Mouse (Mus musculus) CH12.LX (cell line): ENCODE measurements around the gene Exoc3. TPM values are rescaled to one million over a fixed set of nuclear protein-coding genes. Genes with fewer than 3 reads are reported as not detected.

Experiments
- DNase-seq: peaks from one replicate; pipeline ENCODE4 v3.0.0-alpha.2; 2013; ENCODE audit errors: extremely low read depth
- H3K27ac ChIP-seq: 2 replicates; pipeline ENCODE4 v1.5.1; 2012; ENCODE audit warnings: low read depth, mild to moderate bottlenecking, control low read depth, moderate library complexity; ENCODE audit not compliant: insufficient read depth
- H3K27me3 ChIP-seq: replicated peaks from 2 replicates; pipeline ENCODE3; 2012; ENCODE audit warnings: inconsistent platforms
- H3K36me3 ChIP-seq, 2 experiments: replicated peaks in 1 of 2; 2 replicates each; pipeline versions ENCODE3 to v1.6.1; 2012; ENCODE audit warnings: inconsistent platforms in 1 of 2, low read length in 1 of 2, mild to moderate bottlenecking in 1 of 2, mixed read lengths in 1 of 2, moderate library complexity in 1 of 2; ENCODE audit not compliant: control insufficient read depth in 1 of 2, insufficient read depth in 1 of 2
- H3K4me1 ChIP-seq, 2 experiments: 2 replicates each; pipeline ENCODE4 v1.6.1; 2012; ENCODE audit warnings: inconsistent platforms in 1 of 2, moderate library complexity in 1 of 2; ENCODE audit not compliant: insufficient read depth in 2 of 2, control insufficient read depth in 1 of 2
- H3K4me2 ChIP-seq: 2 replicates; pipeline ENCODE4 v1.6.1; 2012; ENCODE audit warnings: low read depth, mild to moderate bottlenecking, control low read depth; ENCODE audit not compliant: poor library complexity, insufficient read depth, severe bottlenecking
- H3K4me3 ChIP-seq, 3 experiments: fragments of 150-350 bp in 1 of 3; sonication (generic) in 1 of 3; replicated peaks in 1 of 3; 2 replicates each; pipeline versions ENCODE3 to v1.5.1; 2011 to 2012; ENCODE audit warnings: low read depth in 2 of 3, low read length in 2 of 3, mild to moderate bottlenecking in 2 of 3, moderate library complexity in 2 of 3, control low read depth in 1 of 3, improper control_type of control experiment in 1 of 3, inconsistent platforms in 1 of 3, mixed read lengths in 1 of 3; ENCODE audit not compliant: poor library complexity in 1 of 3
- H3K79me2 ChIP-seq: replicated peaks from 2 replicates; pipeline ENCODE4 v1.6.1; 2012; ENCODE audit warnings: mild to moderate bottlenecking, moderate library complexity; ENCODE audit not compliant: control insufficient read depth, poor library complexity, insufficient read depth, severe bottlenecking; ENCODE audit errors: extremely low read depth
- H3K9ac ChIP-seq: 2 replicates; pipeline ENCODE4 v1.6.1; 2012; ENCODE audit warnings: low read depth, mild to moderate bottlenecking, control low read depth, moderate library complexity; ENCODE audit not compliant: insufficient read depth
- H3K9me3 ChIP-seq: replicated peaks from 2 replicates; pipeline ENCODE3; 2012; ENCODE audit warnings: low read length, inconsistent platforms, mixed read lengths
- CHD2 ChIP-seq: IDR thresholded peaks from 2 replicates; pipeline ENCODE4 v1.6.1; 2011; ENCODE audit warnings: low read length, improper control_type of control experiment
- EP300 ChIP-seq: IDR thresholded peaks from 2 replicates; pipeline ENCODE4 v1.6.1; 2011; ENCODE audit warnings: low read length, improper control_type of control experiment
- HCFC1 ChIP-seq: IDR thresholded peaks from 2 replicates; pipeline ENCODE4 v1.6.1; 2012; ENCODE audit warnings: low read depth, mild to moderate bottlenecking, inconsistent platforms, low read length, improper control_type of control experiment
- JUND ChIP-seq: conservative IDR thresholded peaks from 2 replicates; pipeline ENCODE4 v1.6.1; 2011; ENCODE audit warnings: low read depth, low read length, improper control_type of control experiment
- MAZ ChIP-seq: IDR thresholded peaks from 2 replicates; pipeline ENCODE4 v1.6.1; 2012; ENCODE audit warnings: low read depth, mild to moderate bottlenecking, inconsistent platforms, low read length, improper control_type of control experiment, moderate library complexity
- MEF2A ChIP-seq: IDR thresholded peaks from 2 replicates; pipeline ENCODE4 v1.6.1; 2014; ENCODE audit warnings: low read depth, mild to moderate bottlenecking, inconsistent platforms, low read length, improper control_type of control experiment, borderline replicate concordance
- TCF12 ChIP-seq: IDR thresholded peaks from 2 replicates; pipeline ENCODE4 v1.6.1; 2014; ENCODE audit warnings: low read depth, mild to moderate bottlenecking, inconsistent platforms, low read length, improper control_type of control experiment
- UBTF ChIP-seq: IDR thresholded peaks from 2 replicates; pipeline ENCODE4 v1.6.1; 2012; ENCODE audit warnings: low read depth, mild to moderate bottlenecking, inconsistent platforms, low read length, improper control_type of control experiment, moderate library complexity
- USF1 ChIP-seq: IDR thresholded peaks from 2 replicates; pipeline ENCODE4 v1.6.1; 2014; ENCODE audit warnings: low read depth, mild to moderate bottlenecking, inconsistent platforms, low read length, improper control_type of control experiment
- ZC3H11A ChIP-seq: IDR thresholded peaks from 2 replicates; pipeline ENCODE4 v1.6.1; 2012; ENCODE audit warnings: low read depth, mild to moderate bottlenecking, inconsistent platforms, low read length, improper control_type of control experiment
- ZMIZ1 ChIP-seq: IDR thresholded peaks from 2 replicates; pipeline ENCODE4 v1.6.1; 2012; ENCODE audit warnings: low read depth, mild to moderate bottlenecking, inconsistent platforms, low read length, improper control_type of control experiment
- ZNF384 ChIP-seq: IDR thresholded peaks from 2 replicates; pipeline ENCODE4 v1.6.1; 2012; ENCODE audit warnings: low read depth, low read length, improper control_type of control experiment, inconsistent platforms
- dilution Hi-C: fragments of 300-500 bp; cut with MboI; formaldehyde crosslinking; loops from 2 replicates; pipeline ENCODE4 v1.14.3; 2020; ENCODE audit warnings: low sequenced_read_pairs; ENCODE audit not compliant: extremely low pct_unique_long_range_greater_than_20kb, extremely low pct_ligation_motif_present
- in situ Hi-C: fragments of 300-500 bp; cut with MboI; formaldehyde crosslinking; loops from 3 replicates; pipeline ENCODE4 v1.14.3; 2019; ENCODE audit warnings: low sequenced_read_pairs, low pct_ligation_motif_present, low pct_unique_long_range_greater_than_20kb, mixed read lengths
- polyA plus RNA-seq: library from polyadenylated mRNA; unstranded; fragments of >175 nt; gene quantifications from 2 replicates; pipeline ENCODE4 v1.2.1, GENCODE M21; 2012; ENCODE audit warnings: low read depth; ENCODE audit not compliant: insufficient read length
- total RNA-seq, 2 experiments: library from RNA; depleted of rRNA; stranded (reverse); fragments of 300-350 nt in 1 of 2; fragments of >200 nt in 1 of 2; gene quantifications; 2 replicates each; pipeline ENCODE4 v1.2.3; 2012 to 2014

Gene Exoc3
- total and polyA plus RNA-seq, 3 experiments = 23.3 to 28.9 (median 26.5) TPM

- H3K4me3 ChIP-seq = no peak overlapping the region
- no peak for TF ChIP-seq ZC3H11A
- TF ChIP-seq ZNF384 = no peak
- no peaks in the 10 kb centered on the region for H3K79me2 ChIP-seq
- no peak for DNase-seq
- no peaks in the 10 kb centered on the region for H3K27me3 ChIP-seq
- H3K36me3 ChIP-seq = peaks cover 5 to 35% of the 10 kb centered on the region in 2 experiments
- H3K4me2 ChIP-seq = peak overlapping the region; percentile 9; the same call in 1 of the 2 replicates
- in situ Hi-C loops = no loop called here
- dilution Hi-C loops = no loop called here
- H3K9me3 ChIP-seq = no peaks in the 10 kb centered on the region
- H3K27ac ChIP-seq = no peak overlapping the region
- H3K4me1 ChIP-seq = no peaks in the 10 kb centered on the region
- H3K9ac ChIP-seq = no peak overlapping the region
These were observed 41.5 kb downstream of the Exoc3 start for GRCm38 (mm10) chr13:74167057-74167413.

GRCm38 (mm10) chr13:74166348-74167056, 42.0 kb downstream of the Exoc3 start:
- no peak for TF ChIP-seq MEF2A
- no peak for TF ChIP-seq USF1
- TF ChIP-seq, all 38 proteins: peak for 0
- no peaks in the 10 kb centered on the region for H3K9me3 ChIP-seq
- H3K9ac ChIP-seq = no peak overlapping the region; the same call in 1 of the 2 replicates
- dilution Hi-C loops = no loop called here
- no peak for DNase-seq
- peak overlapping the region; percentile 9; the same call in 1 of the 2 replicates for H3K4me2 ChIP-seq
- H3K36me3 ChIP-seq = peaks cover 2 to 30% of the 10 kb centered on the region in 2 experiments
- H3K27ac ChIP-seq = no peak overlapping the region
- in situ Hi-C loops = no loop called here
- H3K27me3 ChIP-seq = no peaks in the 10 kb centered on the region
- H3K4me3 ChIP-seq = no peak overlapping the region
- no peaks in the 10 kb centered on the region for H3K79me2 ChIP-seq
- H3K4me1 ChIP-seq = no peaks in the 10 kb centered on the region

DNA sequence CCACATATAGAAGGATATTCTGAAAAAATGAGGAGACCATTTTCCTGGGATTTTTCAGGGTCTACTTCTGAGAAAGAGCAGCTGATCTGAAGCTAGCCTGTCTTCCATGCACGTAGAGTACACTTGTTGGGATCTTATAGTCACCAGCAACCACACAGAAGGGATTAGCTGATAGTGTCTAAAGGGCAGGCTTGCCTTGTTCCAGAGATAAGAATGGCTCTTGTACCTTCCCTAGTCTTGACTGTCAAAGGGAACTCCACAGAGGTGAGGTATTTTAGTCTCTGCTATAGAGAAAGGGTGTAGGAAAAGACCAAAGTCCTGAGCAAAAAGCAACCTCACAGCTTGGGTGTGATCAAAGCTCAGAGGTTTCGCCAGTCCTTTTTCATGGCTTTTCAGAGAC, 61.2 kb downstream of the Exoc3 start:
- H3K9ac ChIP-seq = no peak overlapping the region
- dilution Hi-C loops = no loop called here
- H3K4me1 ChIP-seq = peaks cover 0 to 15% of the 10 kb centered on the region in 2 experiments; a peak in 2 of 4 replicates
- no peak for DNase-seq
- TF ChIP-seq ZMIZ1 = no peak
- TF ChIP-seq UBTF = no peak
- no peak for TF ChIP-seq JUND
- no peak for TF ChIP-seq ZNF384
- no peak for TF ChIP-seq EP300
- TF ChIP-seq ZC3H11A = no peak
- TF ChIP-seq HCFC1 = no peak
- no peak for TF ChIP-seq TCF12
- no peak for TF ChIP-seq CHD2
- TF ChIP-seq MAZ = no peak
- no peak overlapping the region for H3K4me2 ChIP-seq
- H3K4me3 ChIP-seq = no peak overlapping the region
- in situ Hi-C loops = no loop called here
- no peaks in the 10 kb centered on the region for H3K36me3 ChIP-seq
- no peaks in the 10 kb centered on the region for H3K27me3 ChIP-seq
- H3K27ac ChIP-seq = no peak overlapping the region
- no peaks in the 10 kb centered on the region for H3K79me2 ChIP-seq
- H3K9me3 ChIP-seq = no peaks in the 10 kb centered on the region
